Mouse (Mus musculus): Measurements from ENCODE around the gene Sort1. TPM values are rescaled to one million over a fixed set of nuclear protein-coding genes. Genes with fewer than 3 reads are reported as not detected.

The Sort1 gene
- polyA plus RNA-seq, 1 experiment from 2014 or later = 14.7 TPM

Other genes starting within 250 kb of the Sort1 start
- 16.3 and 17.4 TPM in 2 replicates for gene Gstm4, start 239.2 kb upstream of the Sort1 start, polyA plus RNA-seq (2016; fragmentation: Nextera tagmentation; extraction: Ambion mirVana)
- 51.5 and 51.7 TPM in 2 replicates for gene Ampd2, start 197.4 kb upstream of the Sort1 start, polyA plus RNA-seq (2016; fragmentation: Nextera tagmentation; extraction: Ambion mirVana)
- gene Gnat2, start 191.3 kb upstream of the Sort1 start, polyA plus RNA-seq (2016; fragmentation: Nextera tagmentation; extraction: Ambion mirVana) = 0.55 and 0.69 TPM in 2 replicates
- gene Gnai3, start 137.9 kb upstream of the Sort1 start, polyA plus RNA-seq (2016; fragmentation: Nextera tagmentation; extraction: Ambion mirVana) = 192 and 199 TPM in 2 replicates
- 0.05 and 0.10 TPM in 2 replicates for gene Gpr61, start 129.2 kb upstream of the Sort1 start, polyA plus RNA-seq (2016; fragmentation: Nextera tagmentation; extraction: Ambion mirVana)
- gene Amigo1, start 97.7 kb upstream of the Sort1 start, polyA plus RNA-seq (2016; fragmentation: Nextera tagmentation; extraction: Ambion mirVana) = 4.4 and 5.8 TPM in 2 replicates
- gene Cyb561d1, start 82.9 kb upstream of the Sort1 start, polyA plus RNA-seq (2016; fragmentation: Nextera tagmentation; extraction: Ambion mirVana) = 1.7 TPM in 2 replicates
- 25.2 and 26.0 TPM in 2 replicates for gene Atxn7l2, start 73.1 kb upstream of the Sort1 start, polyA plus RNA-seq (2016; fragmentation: Nextera tagmentation; extraction: Ambion mirVana)
- 0.64 and 0.87 TPM in 2 replicates for gene Sypl2, start 57.4 kb upstream of the Sort1 start, polyA plus RNA-seq (2016; fragmentation: Nextera tagmentation; extraction: Ambion mirVana)
- 297 and 302 TPM in 2 replicates for gene Psma5, start 27.2 kb upstream of the Sort1 start, polyA plus RNA-seq (2016; fragmentation: Nextera tagmentation; extraction: Ambion mirVana)
- gene Mybphl, start 80.8 kb downstream of the Sort1 start, polyA plus RNA-seq (2016; fragmentation: Nextera tagmentation; extraction: Ambion mirVana) = not detected in 2 replicates
- gene Psrc1, start 99.8 kb downstream of the Sort1 start, polyA plus RNA-seq (2016; fragmentation: Nextera tagmentation; extraction: Ambion mirVana) = 78.1 and 83.5 TPM in 2 replicates
- 4.4 and 6.3 TPM in 2 replicates for gene Celsr2, start 131.5 kb downstream of the Sort1 start, polyA plus RNA-seq (2016; fragmentation: Nextera tagmentation; extraction: Ambion mirVana)
- 119 and 127 TPM in 2 replicates for gene Sars, start 161.1 kb downstream of the Sort1 start, polyA plus RNA-seq (2016; fragmentation: Nextera tagmentation; extraction: Ambion mirVana)

Measured in limb, embryonic 12.5 days (tissue).